Mouse (Mus musculus): ENCODE results near the gene Acvr1b.

Gene Acvr1b

DNA sequence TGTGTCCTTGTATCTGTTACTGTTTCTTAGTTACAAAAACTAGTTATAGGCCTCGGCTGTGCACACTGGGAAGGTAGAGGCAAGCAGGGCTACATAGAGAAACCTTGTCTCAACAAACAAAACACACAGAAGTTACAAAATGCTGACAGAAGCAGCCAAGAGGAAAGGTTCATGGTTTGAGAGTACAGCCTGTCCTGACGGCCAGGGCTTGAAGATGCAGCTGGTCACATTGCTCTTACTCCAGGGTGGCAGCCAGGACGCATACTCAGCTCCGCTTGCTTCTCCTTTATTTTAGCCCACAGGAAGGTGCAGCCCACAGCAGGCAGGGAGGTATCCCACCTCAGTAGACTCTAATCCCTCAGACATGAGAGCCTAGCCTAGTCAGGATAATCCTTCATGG is 42.2 kb downstream of the Acvr1b start:
- in situ Hi-C loops (cut with MboI; ENCODE audit: low pct_unique_long_range_greater_than_20kb in 1 of 2, low sequenced_read_pairs in 2 of 2, unreplicated experiment in 1 of 2): no loop called here

DNA sequence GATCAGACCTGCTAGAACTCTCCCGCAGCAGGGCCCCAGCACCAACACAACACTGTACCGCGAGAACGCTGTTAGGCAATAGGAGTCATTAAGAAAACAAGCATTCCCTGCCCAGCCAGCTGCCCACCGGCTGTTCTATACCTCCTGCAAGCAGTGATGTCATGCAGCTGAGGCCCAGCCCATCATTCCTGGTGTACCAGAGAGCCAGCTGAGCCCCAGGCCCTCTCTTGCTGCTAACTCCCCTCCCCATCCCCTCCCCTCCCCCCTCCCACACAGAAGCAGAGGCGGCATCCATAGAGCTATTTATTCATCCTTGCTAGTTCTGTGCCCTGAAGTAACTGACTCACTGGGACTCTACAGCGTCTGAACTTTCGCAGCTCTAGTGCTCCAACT is 47.0 kb downstream of the Acvr1b start:
- in situ Hi-C loops (cut with MboI; ENCODE audit: low pct_unique_long_range_greater_than_20kb in 1 of 2, low sequenced_read_pairs in 2 of 2, unreplicated experiment in 1 of 2): no loop called here

DNA sequence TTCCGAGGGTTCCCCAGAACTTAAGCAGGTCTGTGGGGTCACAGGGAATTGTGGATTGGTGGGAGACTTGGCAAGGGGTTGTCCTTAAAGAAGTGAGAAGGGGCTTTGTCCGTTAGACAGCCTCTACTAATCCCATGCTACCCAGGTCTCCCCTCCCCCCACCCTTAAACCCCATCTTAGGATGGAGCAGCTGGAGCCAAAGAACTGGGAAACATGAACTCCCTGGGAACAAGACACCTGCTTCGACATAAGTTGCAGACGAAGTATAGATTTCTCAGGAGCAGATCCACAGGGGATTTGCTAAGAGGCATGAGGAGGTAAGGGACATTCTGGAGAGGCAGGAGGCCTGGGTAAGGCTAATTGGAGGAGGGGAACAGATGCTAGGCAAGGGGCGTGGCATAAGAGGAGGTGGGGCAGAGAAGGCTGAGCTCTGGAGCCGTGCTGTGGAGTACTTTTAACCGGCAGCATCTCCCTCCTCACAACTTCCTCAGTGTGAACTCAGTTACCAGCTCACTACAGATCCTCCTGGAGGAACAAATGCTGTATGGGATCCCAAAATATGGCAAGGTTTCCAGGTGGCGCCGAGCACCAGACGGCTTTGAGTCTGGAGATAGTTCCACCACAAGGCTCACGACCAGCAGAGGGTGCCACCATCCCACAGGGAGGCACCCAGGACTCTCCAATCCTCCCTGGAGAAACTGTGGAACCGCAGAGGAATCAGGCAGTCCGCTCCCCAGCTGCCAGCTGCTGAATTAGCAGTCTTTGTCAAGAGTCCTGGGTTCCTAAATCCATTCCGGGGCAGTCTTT is 47.6 kb downstream of the Acvr1b start:
- in situ Hi-C loops (cut with MboI; ENCODE audit: low pct_unique_long_range_greater_than_20kb in 1 of 2, low sequenced_read_pairs in 2 of 2, unreplicated experiment in 1 of 2): no loop called here

DNA sequence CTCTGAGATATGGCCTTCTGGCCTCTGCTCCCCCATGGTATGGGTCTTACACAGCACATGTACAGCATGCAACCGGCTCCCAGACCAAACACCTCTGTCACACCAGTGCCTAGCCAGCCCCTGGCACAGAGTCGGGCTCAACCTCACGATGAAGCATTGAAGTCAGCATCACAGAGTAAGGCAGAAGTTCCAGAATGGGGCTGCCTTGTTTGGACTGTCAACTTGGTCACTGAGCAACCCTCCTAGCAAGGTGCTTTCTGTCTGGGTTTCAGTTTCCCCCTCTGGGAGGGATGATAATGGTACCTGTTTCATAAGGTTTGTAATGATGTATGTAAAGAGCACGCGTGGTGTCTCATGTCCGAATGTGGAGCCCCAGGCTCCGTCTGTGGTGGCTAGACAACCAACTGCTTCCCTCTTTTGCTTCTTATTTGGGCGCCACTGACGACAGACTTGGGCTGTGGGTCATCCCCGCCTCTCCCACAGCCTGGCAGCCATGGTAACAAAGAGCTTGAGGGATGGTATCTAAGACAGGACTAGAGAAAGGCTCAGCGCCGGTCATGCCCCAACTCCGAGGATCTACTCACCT is 49.1 kb downstream of the Acvr1b start:
- in situ Hi-C loops (cut with MboI; ENCODE audit: low pct_unique_long_range_greater_than_20kb in 1 of 2, low sequenced_read_pairs in 2 of 2, unreplicated experiment in 1 of 2): no loop called here

DNA sequence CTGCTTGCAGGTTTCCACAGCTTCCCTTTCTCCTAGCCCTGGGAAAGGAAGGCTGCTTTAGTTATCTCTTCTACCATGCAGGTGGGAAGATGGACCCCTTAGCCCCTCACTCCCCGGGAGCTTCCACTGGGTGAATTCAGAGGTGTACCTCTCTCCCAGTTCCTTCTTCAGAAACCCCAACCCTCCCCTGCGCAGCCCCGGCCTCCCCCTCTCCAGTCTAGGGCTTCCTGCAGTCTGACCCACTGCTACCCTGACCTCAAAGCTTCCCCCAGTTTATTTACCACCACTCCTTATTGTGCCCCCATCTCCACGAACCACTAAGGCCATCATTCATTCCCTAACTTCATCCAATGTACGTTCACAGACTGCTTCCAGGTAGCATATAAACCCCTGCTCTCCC is 49.7 kb downstream of the Acvr1b start:
- in situ Hi-C loops (cut with MboI; ENCODE audit: low pct_unique_long_range_greater_than_20kb in 1 of 2, low sequenced_read_pairs in 2 of 2, unreplicated experiment in 1 of 2): no loop called here

DNA sequence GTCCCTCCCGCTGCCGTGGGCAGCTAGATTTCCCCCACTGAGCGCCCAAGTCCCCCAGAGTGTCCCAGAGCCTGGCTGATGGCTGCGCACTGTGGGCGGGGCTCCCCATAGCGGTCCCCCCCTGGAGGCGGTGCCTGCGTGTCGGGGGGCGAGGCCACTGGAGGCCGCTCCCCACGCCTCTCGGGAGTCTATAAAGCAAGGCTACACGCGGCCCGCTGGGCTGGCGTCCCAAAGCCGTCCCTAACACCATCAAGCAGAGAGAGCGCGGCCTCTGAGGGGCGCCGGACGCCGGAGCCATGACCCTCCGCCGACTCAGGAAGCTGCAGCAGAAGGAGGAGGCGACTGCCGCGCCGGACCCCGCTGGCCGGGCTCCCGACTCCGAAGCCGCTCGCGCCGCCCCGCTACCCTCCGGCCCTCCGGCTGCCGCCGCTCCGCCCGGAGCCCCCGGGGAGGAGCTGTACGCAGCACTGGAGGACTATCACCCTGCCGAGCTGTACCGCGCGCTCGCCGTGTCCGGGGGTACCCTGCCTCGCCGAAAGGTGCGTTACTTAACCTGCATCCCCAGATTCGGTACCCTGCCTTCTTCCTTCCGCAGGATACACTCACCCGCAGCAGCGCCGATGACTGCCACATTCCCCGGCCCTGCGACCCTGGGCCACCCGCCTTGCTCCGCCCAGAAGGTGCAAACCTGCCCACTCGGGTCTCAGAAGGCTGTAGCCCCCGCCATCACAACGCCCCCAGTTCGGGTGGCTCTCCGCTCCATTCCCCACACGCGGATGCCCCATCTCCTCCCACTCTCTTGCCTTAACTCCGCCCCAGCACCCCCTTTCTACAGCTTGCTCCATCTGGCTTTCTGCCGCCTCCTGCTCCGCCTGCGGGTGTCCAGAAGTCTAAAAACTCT is 50.4 kb downstream of the Acvr1b start, which contains the start of gene Grasp:
TSS of gene Grasp (plus strand) at position 183 of the 901 bp plus-strand sequence.
- in situ Hi-C loops (cut with MboI; ENCODE audit: low pct_unique_long_range_greater_than_20kb in 1 of 2, low sequenced_read_pairs in 2 of 2, unreplicated experiment in 1 of 2): no loop called here

DNA sequence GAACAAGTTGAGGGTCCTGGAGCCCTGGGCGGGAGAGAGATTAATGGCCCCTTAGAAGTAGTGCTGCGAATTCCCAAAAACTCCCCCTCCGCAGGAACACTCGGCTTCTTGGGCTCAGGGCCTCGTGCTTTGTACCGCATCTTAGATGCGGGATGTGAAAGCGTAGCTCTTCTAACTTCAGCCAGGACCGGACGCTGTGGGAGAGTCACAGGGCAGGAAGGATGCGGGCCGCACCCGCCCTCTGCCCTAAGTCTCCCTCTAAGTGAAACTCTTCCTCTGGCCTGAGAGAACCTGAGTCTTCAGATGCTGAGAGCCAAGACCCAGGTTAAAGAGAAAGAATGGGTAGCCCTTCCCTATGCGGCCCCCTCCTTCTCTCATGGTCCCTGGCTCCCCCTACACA is 51.1 kb downstream of the Acvr1b start:
- in situ Hi-C loops (cut with MboI; ENCODE audit: low pct_unique_long_range_greater_than_20kb in 1 of 2, low sequenced_read_pairs in 2 of 2, unreplicated experiment in 1 of 2): no loop called here

DNA sequence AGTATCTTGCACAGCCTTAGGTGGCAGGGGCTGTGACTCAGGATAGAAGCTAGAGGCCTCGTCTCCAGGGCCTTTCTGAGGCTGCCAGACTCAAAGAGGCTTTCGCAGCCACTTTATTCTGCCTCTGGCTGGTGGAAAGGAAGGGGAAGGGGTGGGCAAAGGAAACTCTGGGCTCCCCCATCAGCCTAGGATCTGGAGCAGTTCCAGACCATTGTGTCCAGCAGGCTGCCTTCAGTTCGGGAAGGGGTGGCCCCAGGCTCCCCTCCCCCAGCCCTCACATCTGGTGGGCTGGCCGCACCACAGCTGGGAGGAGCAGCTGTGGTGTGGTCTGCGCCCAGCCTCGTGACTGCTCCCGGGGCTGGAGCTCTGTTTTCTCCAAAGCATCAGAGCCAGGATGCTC is 54.1 kb downstream of the Acvr1b start:
- in situ Hi-C loops (cut with MboI; ENCODE audit: low pct_unique_long_range_greater_than_20kb in 1 of 2, low sequenced_read_pairs in 2 of 2, unreplicated experiment in 1 of 2): no loop called here

DNA sequence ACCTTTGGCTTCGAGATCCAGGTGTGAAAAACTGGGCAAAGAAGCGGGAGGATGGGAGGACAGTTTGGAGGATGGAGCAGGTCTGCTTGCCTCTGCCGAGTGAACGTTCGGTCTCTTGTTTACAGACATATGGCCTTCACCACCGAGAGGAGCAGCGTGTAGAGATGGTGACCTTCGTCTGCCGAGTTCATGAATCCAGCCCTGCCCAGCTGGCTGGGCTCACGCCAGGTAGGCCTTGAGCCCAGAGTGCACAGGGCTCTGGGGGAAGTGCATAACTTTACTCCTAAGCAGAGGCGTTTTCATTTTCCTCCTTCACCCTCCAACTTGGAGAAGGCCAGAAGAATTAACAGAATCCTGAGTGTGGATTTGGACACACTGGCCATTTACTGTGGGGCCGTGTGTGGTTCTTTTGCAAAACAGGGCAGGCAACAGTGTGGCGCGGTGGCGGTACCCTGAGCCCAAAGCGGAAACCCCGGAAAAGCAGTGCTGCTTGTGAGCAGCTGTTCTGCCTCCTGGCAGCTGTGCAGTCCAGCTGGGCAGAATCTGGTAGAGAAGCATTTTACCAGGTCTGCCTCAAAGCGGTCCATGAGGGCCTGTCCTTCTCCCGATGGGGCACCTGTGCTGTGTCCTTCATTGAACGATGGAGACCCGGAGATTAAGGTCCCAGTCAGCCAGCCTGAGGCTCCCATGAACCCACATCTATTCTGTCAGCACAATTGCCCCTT is 55.2 kb downstream of the Acvr1b start:
- in situ Hi-C loops (cut with MboI; ENCODE audit: low pct_unique_long_range_greater_than_20kb in 1 of 2, low sequenced_read_pairs in 2 of 2, unreplicated experiment in 1 of 2): no loop called here

DNA sequence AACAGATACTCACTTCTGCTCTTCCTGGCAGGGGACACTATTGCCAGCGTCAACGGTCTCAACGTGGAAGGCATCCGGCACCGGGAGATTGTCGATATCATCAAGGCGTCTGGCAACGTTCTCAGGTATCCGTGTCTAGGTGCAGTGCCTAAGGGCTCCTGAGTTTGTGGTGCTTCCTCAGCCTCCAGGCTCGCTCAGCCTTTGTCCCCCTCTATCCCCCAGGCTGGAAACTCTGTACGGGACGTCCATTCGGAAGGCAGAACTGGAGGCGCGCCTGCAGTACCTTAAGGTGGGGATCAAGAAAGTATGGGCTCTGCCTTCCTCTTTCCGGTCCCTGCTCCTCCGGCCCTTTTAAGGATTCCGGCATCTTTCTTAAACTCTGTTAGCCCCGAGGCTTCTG is 56.6 kb downstream of the Acvr1b start:
- in situ Hi-C loops (cut with MboI; ENCODE audit: low pct_unique_long_range_greater_than_20kb in 1 of 2, low sequenced_read_pairs in 2 of 2, unreplicated experiment in 1 of 2): no loop called here

DNA sequence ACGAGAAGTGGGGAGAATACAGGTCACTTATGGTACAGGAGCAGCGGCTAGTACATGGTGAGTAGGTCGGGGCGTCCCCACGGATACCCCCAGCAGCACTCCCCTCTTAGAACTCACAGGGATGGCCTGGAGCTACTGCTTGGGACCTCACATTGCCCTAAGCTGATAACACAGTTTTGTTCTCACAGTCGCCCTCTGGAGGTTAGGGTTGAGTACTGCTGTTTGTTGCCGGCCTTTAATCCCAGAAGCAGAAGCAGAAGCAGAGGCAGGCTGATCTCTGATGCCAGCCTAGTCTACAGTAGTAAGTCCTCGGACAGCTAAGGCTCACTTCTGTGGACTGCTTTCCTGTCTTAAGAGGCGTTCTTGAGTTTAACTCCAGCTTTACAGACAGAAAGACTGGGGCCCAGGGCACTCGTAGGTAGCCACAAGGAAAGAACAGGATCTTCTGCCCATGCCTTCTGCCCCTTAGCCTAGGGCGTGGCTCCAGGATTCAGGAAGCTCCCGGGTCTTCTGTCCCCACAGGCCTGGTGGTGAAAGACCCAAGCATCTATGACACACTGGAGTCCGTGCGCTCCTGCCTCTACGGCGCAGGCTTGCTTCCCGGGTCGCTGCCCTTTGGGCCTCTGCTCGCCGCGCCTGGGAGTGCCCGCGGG is 57.3 kb downstream of the Acvr1b start:
- in situ Hi-C loops (cut with MboI; ENCODE audit: low pct_unique_long_range_greater_than_20kb in 1 of 2, low sequenced_read_pairs in 2 of 2, unreplicated experiment in 1 of 2): no loop called here

DNA sequence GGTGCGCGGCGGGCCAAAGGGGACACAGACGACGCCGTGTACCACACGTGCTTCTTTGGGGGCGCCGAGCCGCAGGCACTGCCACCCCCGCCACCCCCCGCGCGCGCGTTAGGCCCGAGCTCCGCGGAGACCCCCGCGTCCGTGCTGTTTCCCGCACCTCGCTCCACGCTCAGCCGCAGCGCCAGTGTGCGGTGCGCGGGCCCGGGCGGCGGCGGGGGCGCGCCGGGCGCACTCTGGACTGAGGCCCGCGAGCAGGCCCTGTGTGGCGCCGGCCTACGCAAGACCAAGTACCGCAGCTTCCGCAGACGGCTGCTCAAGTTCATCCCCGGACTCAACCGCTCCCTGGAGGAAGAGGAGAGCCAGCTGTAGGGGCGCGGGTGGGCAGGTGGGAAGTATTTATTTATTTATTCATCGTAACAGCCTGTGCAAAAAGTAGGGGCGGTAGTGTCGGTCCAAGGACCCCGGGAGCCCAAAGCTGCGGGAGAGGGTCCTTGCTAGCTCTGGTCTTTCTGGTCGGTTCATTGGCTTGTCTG is 57.8 kb downstream of the Acvr1b start:
- in situ Hi-C loops (cut with MboI; ENCODE audit: low pct_unique_long_range_greater_than_20kb in 1 of 2, low sequenced_read_pairs in 2 of 2, unreplicated experiment in 1 of 2): no loop called here

DNA sequence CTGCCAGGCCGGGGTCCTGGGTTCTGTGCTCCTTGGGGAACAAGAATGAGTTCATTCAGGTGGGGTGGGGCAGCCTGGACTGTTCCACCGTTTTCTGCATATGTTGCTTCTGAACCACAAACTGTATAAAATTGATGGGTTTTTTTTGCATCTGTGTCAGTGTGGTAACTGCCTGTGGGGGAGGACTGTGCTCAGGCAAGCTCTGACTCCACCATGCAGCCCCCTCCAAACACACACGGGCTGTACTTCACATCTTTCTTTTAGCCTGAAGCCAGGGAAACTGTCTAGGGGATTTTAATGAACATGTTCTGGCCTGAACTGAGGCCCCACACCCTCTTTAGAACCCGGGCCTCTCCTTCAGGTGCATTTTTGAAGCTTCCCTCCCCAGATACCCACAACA is 58.7 kb downstream of the Acvr1b start:
- in situ Hi-C loops (cut with MboI; ENCODE audit: low pct_unique_long_range_greater_than_20kb in 1 of 2, low sequenced_read_pairs in 2 of 2, unreplicated experiment in 1 of 2): no loop called here

DNA sequence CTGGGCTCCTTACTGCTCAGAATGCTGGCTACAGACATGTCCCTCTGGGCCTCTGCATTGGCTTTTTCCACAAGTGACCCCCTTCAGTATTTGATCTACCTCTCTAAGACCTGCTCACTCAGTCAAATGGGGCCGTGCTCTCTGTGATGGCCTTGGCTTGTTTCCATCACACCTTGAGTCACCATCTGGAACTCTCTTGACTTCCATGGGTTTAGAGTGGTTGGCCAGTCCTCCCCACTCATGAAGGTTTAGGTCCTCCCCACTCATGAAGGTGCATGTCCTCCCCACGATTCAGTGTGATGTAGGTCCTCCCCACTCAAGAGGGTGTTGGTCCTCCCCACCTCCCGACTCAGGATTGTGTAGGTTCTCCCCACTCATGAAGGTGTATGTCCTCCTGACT is 59.3 kb downstream of the Acvr1b start:
- in situ Hi-C loops (cut with MboI; ENCODE audit: low pct_unique_long_range_greater_than_20kb in 1 of 2, low sequenced_read_pairs in 2 of 2, unreplicated experiment in 1 of 2): no loop called here

DNA sequence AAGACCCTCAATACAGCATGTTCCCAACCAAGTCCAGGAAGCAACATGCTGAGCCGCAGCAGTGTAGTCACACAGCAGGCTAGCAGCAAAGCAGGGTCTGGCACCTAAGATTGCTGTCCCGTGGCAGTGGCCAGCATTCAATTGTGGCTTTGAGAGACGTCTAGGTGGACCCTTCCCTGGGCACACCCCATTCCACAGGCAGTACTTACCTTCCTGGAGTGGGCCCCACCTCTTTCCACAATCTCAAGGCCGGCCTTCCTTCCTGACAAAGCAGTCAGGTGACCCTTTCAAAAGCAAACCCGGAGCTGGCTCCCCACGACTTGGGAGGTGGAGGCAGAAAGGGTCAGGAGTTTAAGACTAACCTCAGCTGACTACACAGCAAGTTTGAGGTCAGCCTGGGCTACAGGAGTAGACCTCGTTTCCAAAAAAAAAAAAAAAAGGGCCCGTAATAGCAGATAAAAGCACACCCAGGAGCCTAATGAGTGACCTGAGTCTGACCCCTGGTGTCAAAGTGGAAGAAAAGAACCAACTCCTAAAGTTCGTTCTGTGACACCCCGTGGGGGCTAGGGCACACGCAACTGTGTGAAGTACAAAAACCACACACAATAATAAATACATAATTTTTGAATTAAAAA is 59.9 kb downstream of the Acvr1b start:
- in situ Hi-C loops (cut with MboI; ENCODE audit: low pct_unique_long_range_greater_than_20kb in 1 of 2, low sequenced_read_pairs in 2 of 2, unreplicated experiment in 1 of 2): no loop called here

DNA sequence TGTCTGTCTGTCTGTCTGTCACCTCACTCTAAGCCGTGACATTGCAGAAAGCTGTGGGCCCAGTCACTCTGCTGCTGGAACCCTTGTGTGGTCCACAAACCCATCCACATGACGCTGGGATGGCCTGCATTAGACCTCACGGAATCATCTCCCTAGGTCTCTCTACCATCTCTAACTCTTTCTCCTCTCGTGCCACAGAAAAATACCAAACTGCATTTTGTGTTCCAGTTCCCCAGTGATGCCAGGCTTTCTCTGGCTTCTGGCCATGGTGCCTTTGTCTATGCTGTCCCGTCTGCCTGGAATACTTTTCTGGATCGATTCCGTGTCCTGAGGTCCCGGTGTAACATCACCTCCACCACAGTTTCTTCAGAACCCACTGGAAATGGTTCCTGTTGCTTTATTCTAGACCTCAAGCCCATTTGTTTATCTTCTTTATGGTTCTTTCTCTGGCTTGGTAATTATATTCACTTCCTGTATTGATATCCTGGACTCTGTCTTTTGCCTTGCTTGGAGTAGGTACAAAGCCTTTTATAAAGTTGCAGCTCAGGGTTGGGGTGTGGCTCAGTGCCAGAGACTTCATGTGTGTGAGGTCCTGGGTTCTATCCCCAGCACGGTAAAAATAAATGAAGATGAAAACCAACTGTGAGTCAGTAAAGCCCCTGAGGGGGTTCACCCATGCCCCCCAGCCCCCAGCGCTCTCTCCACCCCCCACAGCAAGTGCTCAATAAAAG is 60.9 kb downstream of the Acvr1b start:
- in situ Hi-C loops (cut with MboI; ENCODE audit: low pct_unique_long_range_greater_than_20kb in 1 of 2, low sequenced_read_pairs in 2 of 2, unreplicated experiment in 1 of 2): no loop called here

DNA sequence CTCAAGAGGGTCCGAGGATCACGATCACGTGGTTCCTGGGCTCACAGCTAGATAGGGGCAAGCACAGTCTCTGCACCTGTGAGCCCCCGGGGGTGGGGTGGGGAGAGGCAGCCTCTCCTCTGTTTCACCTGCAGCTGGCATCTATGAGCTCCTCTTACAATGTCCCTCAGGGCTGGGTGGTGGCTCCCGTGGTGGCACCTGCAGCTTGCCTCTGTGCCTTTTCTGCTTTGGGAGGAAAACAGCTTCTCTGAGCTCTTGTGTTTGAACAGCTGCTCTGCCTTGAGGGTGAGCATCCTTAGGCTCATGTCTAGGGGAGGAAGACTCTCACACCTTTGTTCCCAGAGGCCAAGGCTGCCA is 61.5 kb downstream of the Acvr1b start:
- in situ Hi-C loops (cut with MboI; ENCODE audit: low pct_unique_long_range_greater_than_20kb in 1 of 2, low sequenced_read_pairs in 2 of 2, unreplicated experiment in 1 of 2): no loop called here
